Comparison of ENCODE assay signal across 8 mouse cellular contexts in the genomic region with DNA sequence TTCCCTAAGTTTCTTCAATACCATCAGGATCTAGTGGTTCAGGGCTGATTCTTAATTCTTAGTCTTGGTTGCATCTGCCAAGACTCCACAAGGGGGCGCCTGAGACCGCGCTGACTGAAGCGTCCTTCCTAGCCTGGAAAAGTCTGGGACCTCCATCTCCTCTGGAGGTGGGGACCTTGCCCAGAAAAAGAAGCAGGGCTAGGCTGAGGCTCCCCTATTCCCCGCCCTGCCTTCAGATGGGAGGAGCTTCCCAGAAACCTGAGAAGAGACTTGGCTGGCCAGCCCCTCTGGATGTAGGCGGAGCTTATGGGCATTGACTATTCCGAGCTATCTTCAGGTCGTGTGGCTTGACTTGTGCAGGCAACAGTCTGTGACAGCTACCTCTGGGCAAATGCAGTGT. TPM values are rescaled to one million over a fixed set of nuclear protein-coding genes. Genes with fewer than 3 reads are reported as not detected.
A peak's percentile ranks its signal among the peaks of the same experiment; 100 is the strongest.
DNase-seq lines count a peak whose midpoint lies in the region; ATAC-seq lines count a peak whose summit lies in the region.

No protein-coding gene starts in this region.

- peaks cover 10% of the 10 kb centered on the region; the same call in 1 of the 2 replicates for H3K27me3 ChIP-seq in hindbrain, embryonic 12.5 days

- no peaks in the 10 kb centered on the region for H3K9me3 ChIP-seq in hindbrain, embryonic 12.5 days (replicated peaks)

- H3K4me3 ChIP-seq in hindbrain, embryonic 12.5 days, result no peak overlapping the region

- no peaks in the 10 kb centered on the region for H3K36me3 ChIP-seq in hindbrain, embryonic 12.5 days

- peak; percentile 14 for ATAC-seq in frontal cortex, adult (ENCODE audit: low TSS enrichment)
- ATAC-seq in hindbrain, embryonic 12.5 days (ENCODE audit: low FRiP score), result no peak

- peaks cover 26% of the 10 kb centered on the region for H3K4me1 ChIP-seq in hindbrain, embryonic 12.5 days

- DNase-seq in NIH3T3 (ENCODE audit: low read depth), result peak; percentile 86
- peak; percentile 74 for DNase-seq in cerebellum, adult 9-10 months
- DNase-seq in layer of hippocampus, postnatal 25 days (ENCODE audit: extremely low spot score in 1 of 2, low spot score in 1 of 2), result peak; percentile 75 to 90
- DNase-seq in lung, postnatal 4 days, result peak; percentile 91 to 93
- peak; percentile 65 for DNase-seq in right cerebral cortex, postnatal 25 days
- DNase-seq in urinary bladder, postnatal 4 days (ENCODE audit: low spot score in 2 of 2), result peak; percentile 83 to 90

- no peak overlapping the region for H3K27ac ChIP-seq in hindbrain, embryonic 12.5 days

- peak overlapping the region; percentile 25 for H3K4me2 ChIP-seq in hindbrain, embryonic 12.5 days (replicated peaks)

- 3% methylated on average over 8 of the region's 8 CpGs for WGBS in hindbrain, embryonic 12.5 days

- H3K9ac ChIP-seq in hindbrain, embryonic 12.5 days, result no peak overlapping the region

RNA-seq across cellular contexts. Expression of a gene that starts 2.5 kb away (rescaled TPM):
- polyA plus RNA-seq in hindbrain, embryonic 12.5 days (2016; fragmentation: Nextera tagmentation; extraction: Ambion mirVana), result 29.4 and 29.5 TPM in 2 replicates
- 10 to 100 TPM; 32.3 to 38.2 TPM for total RNA-seq in layer of hippocampus, postnatal 25 days (2021)

RNA-seq across cellular contexts. Expression of a gene that starts 13.8 kb away (rescaled TPM):
- 0.20 and 0.35 TPM in 2 replicates for polyA plus RNA-seq in hindbrain, embryonic 12.5 days (2016; fragmentation: Nextera tagmentation; extraction: Ambion mirVana)
- not detected for total RNA-seq in layer of hippocampus, postnatal 25 days (2021)

RNA-seq across cellular contexts. Expression of a gene that starts 18.7 kb away (rescaled TPM):
- polyA plus RNA-seq in hindbrain, embryonic 12.5 days (2016; fragmentation: Nextera tagmentation; extraction: Ambion mirVana), result 393 and 423 TPM in 2 replicates
- 100 to 1,000 TPM; 617 to 738 TPM for total RNA-seq in layer of hippocampus, postnatal 25 days (2021)

RNA-seq across cellular contexts. Expression of a gene that starts 50.2 kb away (rescaled TPM):
- 5.8 and 8.7 TPM in 2 replicates for polyA plus RNA-seq in hindbrain, embryonic 12.5 days (2016; fragmentation: Nextera tagmentation; extraction: Ambion mirVana)
- total RNA-seq in layer of hippocampus, postnatal 25 days (2021), result 10 to 100 TPM in 1 of 2 experiments, 1 to 10 TPM in 1; 5.7 to 10.2 TPM

RNA-seq across cellular contexts. Expression of a gene that starts 58.7 kb away (rescaled TPM):
- polyA plus RNA-seq in hindbrain, embryonic 12.5 days (2016; fragmentation: Nextera tagmentation; extraction: Ambion mirVana), result 0.08 TPM in 1 of 2 replicates, not detected in the other
- not detected for total RNA-seq in layer of hippocampus, postnatal 25 days (2021)
